Mouse (Mus musculus) kidney, postnatal 14 days (tissue): Measurements from ENCODE around the gene Nos1.
A peak's percentile ranks its signal among the peaks of the same experiment; 100 is the strongest.

Experiments
- DNase-seq: peaks from one replicate; pipeline ENCODE4 v3.0.0; 2022; ENCODE audit warnings: mixed read lengths

The Nos1 gene

DNA sequence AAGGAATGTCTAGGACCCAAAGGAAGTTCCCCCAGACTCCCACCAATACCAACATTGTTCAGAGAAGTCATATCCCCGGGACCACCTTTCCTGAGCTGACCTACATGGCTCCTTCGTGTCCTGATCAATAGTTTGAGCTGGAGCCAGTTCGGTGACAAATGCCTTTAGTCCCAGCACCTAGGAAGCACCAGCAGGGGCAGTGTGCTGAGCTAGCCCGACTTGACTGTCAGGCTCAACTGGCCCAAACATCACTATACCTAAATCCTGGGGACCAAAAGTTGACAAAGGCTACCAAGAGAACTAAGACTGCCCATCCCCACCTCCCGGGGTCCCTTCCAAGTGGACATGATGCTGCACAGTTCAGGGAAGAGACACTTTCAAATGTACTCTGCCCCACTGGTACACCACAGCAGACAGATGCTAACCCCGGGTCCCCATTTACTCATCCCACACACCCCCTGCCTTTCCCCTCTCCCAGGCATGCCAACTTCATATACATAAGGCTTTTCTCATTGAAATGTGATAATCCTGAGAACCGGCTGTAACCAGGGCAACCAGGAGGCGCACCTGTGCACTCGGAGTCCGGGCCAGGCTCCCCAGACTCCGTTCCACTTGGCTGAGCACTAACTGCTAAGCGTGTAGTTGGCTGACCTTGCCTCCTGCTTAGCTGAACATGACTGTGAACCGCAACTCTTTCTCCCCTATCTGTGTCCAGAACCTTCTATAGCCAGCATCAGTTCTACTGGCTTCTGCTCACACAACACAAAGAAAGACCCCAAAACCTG, 120.3 kb downstream of the Nos1 start:
- DNase-seq: peak; percentile 48

- DNase-seq: no peak
Measured at GRCm38 (mm10) chr5:117903534-117903933, 122.7 kb downstream of the Nos1 start.

- DNase-seq: no peak
Measured at GRCm38 (mm10) chr5:117905728-117906127, 124.9 kb downstream of the Nos1 start.

GRCm38 (mm10) chr5:117909524-117909923, 128.7 kb downstream of the Nos1 start:
- DNase-seq: no peak

GRCm38 (mm10) chr5:117916349-117916748, 135.5 kb downstream of the Nos1 start:
- DNase-seq: no peak

GRCm38 (mm10) chr5:117916906-117917305, 136.1 kb downstream of the Nos1 start:
- DNase-seq: no peak

DNA sequence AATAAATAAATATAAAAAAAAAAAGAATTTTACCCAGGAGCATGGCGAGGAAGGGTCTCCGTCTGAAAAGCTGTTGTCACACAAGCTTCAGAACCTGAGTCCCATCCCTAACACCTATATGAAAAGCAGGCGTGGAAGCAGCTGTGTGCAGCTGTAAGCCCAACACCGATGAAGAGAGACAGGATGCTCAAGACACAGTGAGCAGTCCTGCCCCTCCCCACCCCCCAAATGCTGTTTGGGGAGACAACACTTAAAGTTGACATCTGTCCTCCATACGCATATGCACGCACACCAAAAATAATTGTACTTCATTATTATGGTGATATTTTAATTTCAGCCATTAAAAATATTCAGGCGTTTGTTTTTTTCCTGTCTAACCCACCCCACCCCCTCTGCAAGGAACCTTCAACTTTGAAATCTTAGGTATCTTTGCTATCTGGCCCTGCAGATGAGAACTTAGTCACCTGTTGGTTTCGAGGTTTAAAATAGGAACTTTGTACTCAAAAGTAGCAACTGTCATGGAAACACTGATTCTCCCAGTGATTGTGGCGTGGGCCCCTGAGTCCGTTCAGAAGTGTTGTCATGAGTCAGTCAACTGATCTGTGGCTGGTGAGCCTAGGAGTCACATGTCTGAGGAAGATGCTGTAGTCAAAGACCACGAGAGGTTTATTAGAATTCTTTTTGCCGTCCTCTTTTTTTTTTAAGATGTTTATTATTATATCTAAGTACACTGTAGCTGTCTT, 141.1 kb downstream of the Nos1 start:
- no peak for DNase-seq

DNA sequence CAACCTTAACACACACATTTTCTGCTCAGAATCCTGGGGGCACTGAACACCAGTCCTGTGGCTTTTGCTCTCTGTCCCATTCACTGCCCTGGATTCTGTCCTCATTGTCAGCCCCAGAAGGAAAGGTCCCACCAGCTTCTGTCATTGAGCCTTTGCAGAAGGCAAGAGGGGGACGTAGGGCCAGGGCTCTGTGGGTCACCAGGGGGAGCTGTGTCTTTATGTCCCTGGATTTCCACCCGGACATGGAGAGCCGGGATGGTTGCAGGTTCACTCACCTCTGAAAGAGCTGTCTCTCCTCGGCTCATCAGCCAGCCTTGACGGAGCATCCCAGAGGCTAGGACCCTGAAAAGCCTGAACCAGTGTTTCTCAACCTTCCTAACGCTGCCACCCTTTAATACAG, 142.9 kb downstream of the Nos1 start:
- no peak for DNase-seq

GRCm38 (mm10) chr5:117928553-117928952, 147.7 kb downstream of the Nos1 start:
- no peak for DNase-seq

DNA sequence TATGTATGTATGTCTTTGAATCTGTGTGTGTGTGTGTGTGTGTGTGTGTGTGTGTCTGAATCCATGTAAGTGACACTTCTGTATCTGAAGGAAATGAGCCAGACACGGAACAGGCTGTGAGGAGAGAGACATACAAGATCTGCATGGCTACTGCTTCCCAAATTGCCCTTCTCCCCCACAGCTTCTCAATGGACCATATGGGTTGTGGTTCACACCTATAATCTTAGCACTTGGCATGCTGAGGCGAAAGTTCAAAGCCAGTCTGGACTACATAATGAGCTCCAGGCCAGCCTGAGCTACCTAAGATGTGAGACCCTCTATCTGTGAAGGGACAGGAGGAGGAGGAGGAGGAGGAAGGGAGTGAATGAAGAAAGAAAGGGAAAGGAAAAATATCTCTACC, 151.4 kb downstream of the Nos1 start:
- no peak for DNase-seq

DNA sequence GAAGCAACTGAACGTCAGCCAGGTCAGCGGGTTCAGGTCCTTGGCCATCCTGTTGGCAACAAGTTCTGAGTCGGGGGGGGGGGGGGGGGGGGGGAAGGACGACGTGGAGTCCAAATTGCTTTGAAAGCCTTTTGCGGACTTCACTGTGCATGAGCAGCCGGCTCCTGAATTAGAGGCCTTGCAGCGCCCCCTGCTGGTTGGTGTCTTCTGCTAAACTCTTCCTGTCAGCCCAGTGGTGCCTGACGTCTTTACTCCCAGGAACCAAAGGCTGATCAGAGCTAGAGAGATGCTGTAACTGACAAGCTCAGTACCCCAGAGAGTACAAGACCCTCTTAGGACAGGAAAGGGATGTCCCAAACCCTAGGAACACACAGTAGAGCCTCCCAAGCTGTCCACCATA, 152.0 kb downstream of the Nos1 start:
- DNase-seq: peak; percentile 85

DNA sequence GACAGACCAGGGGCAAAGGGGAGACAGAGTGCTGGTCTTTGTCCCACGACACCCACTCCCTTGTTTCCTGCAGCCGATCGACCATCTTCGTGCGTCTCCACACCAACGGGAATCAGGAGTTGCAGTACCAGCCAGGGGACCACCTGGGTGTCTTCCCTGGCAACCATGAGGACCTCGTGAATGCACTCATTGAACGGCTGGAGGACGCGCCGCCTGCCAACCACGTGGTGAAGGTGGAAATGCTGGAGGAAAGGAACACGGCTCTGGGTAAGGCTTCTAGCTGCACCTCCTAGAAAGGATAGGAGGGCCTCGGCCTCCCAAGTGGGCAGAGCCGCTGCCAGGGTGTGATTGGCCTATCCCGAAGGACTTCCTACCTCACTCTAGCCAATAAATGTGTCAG, 155.5 kb downstream of the Nos1 start:
- no peak for DNase-seq

DNA sequence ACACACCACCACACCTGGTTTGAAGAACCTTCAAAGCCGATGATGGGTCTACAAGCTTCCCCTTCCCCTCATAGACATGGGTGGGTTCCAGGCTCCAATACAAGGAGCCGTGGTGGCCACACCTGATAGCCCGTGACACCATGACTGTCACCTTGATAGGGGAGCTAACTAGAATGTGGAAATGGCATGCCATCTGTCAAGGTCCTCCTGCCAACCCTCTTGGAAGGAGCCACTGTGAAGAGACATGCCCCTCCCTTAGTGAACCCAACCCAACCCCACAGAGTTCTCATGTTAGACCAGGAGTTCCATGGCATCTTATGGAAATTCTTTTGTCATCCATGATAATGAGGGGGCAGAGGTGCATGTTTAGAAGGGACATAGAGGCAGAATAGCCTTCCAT, 156.4 kb downstream of the Nos1 start:
- DNase-seq: no peak

DNA sequence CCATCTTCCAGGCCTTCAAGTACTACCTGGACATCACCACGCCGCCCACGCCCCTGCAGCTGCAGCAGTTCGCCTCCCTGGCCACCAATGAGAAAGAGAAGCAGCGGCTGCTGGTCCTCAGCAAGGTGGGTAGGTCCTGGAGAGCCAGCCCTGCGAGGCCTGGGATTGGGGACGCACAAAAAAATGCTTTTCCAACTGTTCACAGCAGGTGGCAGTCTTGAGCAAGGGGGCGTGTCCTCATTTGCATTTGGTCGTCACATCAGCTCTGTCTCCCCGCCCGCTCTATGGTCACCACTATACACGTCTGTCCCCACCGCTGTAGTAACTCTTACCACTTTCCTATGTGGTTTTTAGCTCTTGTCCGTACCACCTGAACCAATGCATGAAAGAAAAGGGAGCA, 157.3 kb downstream of the Nos1 start:
- peak; percentile 71 for DNase-seq

DNA sequence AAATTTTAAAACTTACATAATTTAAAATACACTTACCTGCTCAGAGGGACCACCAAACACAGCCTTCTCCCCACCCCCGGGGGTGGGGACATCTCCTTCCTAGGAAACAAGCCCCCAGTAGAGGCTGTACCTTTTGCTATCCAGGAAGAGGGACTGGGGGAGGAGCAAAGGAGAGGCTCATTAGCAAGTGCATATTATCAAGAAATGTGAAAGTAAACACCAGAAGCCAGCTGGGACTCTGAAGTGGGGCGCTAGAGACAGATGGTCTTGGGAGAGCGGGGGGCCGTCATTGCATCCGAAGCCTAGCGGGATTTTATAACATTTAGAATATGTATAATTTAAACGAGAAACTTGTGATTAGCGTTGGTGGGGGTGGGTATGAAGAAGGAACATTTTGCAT, 158.6 kb downstream of the Nos1 start:
- no peak for DNase-seq

DNA sequence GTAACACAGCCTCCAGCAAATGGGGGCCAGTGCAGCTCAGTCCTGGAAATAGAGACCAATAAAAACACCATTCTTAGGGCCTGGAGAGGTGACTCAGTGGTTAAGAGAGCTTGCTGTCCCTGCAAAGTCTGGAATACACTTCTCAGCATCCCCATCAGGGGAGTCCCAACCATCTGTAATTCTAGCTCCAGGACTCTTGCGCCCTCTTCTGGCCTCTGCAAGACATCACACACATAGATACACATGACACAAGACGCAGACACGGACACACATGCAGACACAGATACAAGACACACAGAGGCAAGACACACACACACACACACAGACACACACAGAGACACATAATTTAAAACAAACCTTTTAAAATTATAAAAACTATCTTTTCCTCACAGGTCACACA, 160.7 kb downstream of the Nos1 start:
- no peak for DNase-seq

DNA sequence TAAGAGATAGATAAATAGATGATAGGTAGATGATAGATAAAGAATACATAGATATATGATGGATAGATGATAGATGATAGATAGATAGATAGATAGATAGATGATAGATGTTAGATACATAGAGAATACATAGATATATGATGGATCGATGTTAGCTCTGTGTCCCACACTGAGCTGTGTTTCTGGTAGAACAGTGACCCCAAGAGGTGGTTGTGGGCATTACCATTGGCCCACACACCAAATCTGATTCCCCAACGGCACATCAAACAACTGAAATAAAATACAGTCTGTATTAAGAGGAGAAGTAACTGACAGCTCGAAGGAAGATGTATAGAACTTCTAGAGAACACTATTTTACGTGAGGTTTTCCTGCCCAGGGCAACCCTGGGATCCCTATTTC, 165.8 kb downstream of the Nos1 start:
- peak; percentile 50 for DNase-seq

- DNase-seq: no peak
Measured at GRCm38 (mm10) chr5:117949393-117949792, 168.6 kb downstream of the Nos1 start.

- no peak for DNase-seq
Measured at GRCm38 (mm10) chr5:117953893-117954292, 173.1 kb downstream of the Nos1 start.

DNA sequence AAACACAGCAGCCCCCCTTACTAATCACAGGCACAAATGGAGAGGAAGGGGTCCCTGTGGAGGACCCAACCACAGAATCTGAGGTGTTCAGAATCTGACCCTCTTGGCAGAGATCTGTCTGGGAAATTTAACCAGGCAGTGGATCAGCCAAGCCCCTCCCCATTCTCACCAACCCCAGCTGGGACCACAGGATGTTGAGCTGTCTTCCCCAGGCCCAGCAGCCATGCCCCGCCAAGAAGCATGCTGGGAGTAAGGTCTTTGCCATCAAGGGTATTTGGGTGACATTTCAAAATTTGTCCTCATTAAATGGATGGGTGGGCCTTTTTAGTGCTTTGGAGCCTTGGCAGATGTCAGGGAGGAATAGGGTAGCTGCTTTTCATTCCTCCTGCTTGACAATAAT, 173.6 kb downstream of the Nos1 start:
- no peak for DNase-seq

DNA sequence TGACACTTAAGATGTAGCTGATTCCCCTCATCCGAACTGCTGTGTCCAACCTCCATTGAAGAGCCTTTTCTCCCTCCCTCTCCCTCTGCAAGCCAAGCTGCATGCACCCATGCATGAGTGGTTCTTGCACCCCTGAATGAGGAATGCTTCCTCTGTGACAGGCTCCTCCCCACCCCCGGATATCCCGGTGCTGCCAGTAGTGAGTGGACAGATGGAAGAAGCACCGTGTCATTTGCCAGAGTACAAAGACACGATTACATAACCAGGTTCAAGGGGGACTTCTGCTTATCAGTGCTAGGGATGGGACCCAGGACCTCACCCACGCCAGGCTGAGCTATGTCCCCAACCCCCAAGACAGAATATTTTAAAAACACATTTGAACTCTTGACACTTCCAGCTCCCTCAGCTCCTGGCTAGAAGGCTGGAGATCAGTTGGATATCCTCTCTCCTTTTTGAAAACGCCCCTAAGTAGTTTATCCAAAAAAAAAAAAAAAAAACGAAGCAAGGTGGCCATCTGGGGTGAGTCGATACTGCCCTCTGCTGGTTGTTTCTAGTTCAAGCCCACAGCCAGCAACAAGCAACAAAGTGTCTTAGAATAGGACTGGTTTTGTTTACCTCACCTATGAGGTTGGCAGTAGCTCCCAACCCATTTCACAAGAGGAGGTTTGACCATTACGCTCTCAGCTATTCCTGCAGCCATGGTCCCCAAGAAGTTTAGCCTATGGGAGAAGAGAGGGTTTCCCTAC, 175.0 kb downstream of the Nos1 start:
- DNase-seq: peak; percentile 38

- DNase-seq: peak; percentile 53
Measured at GRCm38 (mm10) chr5:117964750-117965149, 183.9 kb downstream of the Nos1 start.

GRCm38 (mm10) chr5:117966956-117967355, 186.1 kb downstream of the Nos1 start:
- DNase-seq: no peak

DNA sequence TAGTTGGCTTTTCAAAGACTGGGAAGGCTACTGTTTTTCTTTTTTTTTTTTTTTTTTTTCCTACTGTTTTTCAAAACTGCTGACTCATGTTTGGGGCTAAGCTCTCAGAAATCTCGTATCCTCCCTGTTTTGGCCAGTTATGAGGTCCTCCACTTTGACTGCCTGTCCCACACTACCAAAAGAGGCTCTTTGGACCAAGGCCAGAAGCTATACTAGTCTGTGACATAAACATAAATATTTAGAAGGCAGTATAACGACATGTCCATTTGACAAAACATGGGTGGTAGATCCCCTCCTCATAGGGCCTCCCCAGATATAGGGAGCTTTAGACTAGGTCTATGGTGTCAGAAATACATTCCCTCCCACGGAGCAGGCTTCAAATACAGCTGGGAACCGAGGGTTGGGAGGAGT, 186.8 kb downstream of the Nos1 start:
- DNase-seq: no peak
